Mouse (Mus musculus): ENCODE data around the gene Mttp.

Mttp gene

GRCm38 (mm10) chr3:138134528-138134927 lies 10.2 kb downstream of the Mttp start:
- DNase-seq (ENCODE audit: low spot score in 2 of 2), result no peak

- no peak for DNase-seq (ENCODE audit: low spot score in 2 of 2)
These were observed 10.9 kb downstream of the Mttp start for GRCm38 (mm10) chr3:138133916-138134315.

GRCm38 (mm10) chr3:138133463-138133862 lies 11.3 kb downstream of the Mttp start:
- DNase-seq (ENCODE audit: low spot score in 2 of 2), result no peak

GRCm38 (mm10) chr3:138131168-138131567 lies 13.6 kb downstream of the Mttp start:
- no peak for DNase-seq (ENCODE audit: low spot score in 2 of 2)

- no peak for DNase-seq (ENCODE audit: low spot score in 2 of 2)
These were observed 14.1 kb downstream of the Mttp start for GRCm38 (mm10) chr3:138130692-138131091.

GRCm38 (mm10) chr3:138129110-138129509 lies 15.7 kb downstream of the Mttp start:
- no peak for DNase-seq (ENCODE audit: low spot score in 2 of 2)

- no peak for DNase-seq (ENCODE audit: low spot score in 2 of 2)
These were observed 20.9 kb downstream of the Mttp start for GRCm38 (mm10) chr3:138123842-138124241.

- no peak for DNase-seq (ENCODE audit: low spot score in 2 of 2)
These were observed 23.3 kb downstream of the Mttp start for GRCm38 (mm10) chr3:138121461-138121860.

- no peak for DNase-seq (ENCODE audit: low spot score in 2 of 2)
These were observed 25.2 kb downstream of the Mttp start for GRCm38 (mm10) chr3:138119444-138120105.

GRCm38 (mm10) chr3:138118831-138119230 lies 25.9 kb downstream of the Mttp start:
- no peak for DNase-seq (ENCODE audit: low spot score in 2 of 2)

- no peak for DNase-seq (ENCODE audit: low spot score in 2 of 2)
These were observed 26.4 kb downstream of the Mttp start for GRCm38 (mm10) chr3:138118392-138118791.

GRCm38 (mm10) chr3:138116871-138117270 lies 27.9 kb downstream of the Mttp start:
- DNase-seq (ENCODE audit: low spot score in 2 of 2), result no peak

- no peak for DNase-seq (ENCODE audit: low spot score in 2 of 2)
These were observed 30.7 kb downstream of the Mttp start for GRCm38 (mm10) chr3:138114106-138114505.

GRCm38 (mm10) chr3:138110910-138111782 lies 33.6 kb downstream of the Mttp start:
- DNase-seq (ENCODE audit: low spot score in 2 of 2), result no peak

- no peak for DNase-seq (ENCODE audit: low spot score in 2 of 2)
These were observed 37.9 kb downstream of the Mttp start for GRCm38 (mm10) chr3:138106887-138107286.

GRCm38 (mm10) chr3:138105056-138105455 lies 39.7 kb downstream of the Mttp start:
- no peak for DNase-seq (ENCODE audit: low spot score in 2 of 2)

- no peak for DNase-seq (ENCODE audit: low spot score in 2 of 2)
These were observed 41.1 kb downstream of the Mttp start for GRCm38 (mm10) chr3:138103690-138104089.

GRCm38 (mm10) chr3:138101936-138102335 lies 42.8 kb downstream of the Mttp start:
- DNase-seq (ENCODE audit: low spot score in 2 of 2), result no peak

GRCm38 (mm10) chr3:138097718-138098117 lies 47.0 kb downstream of the Mttp start:
- DNase-seq (ENCODE audit: low spot score in 2 of 2), result no peak

GRCm38 (mm10) chr3:138096263-138097028 lies 48.3 kb downstream of the Mttp start:
- no peak for DNase-seq (ENCODE audit: low spot score in 2 of 2)

- no peak for DNase-seq (ENCODE audit: low spot score in 2 of 2)
These were observed 49.0 kb downstream of the Mttp start for GRCm38 (mm10) chr3:138095718-138096117.

GRCm38 (mm10) chr3:138095301-138095700 lies 49.5 kb downstream of the Mttp start:
- no peak for DNase-seq (ENCODE audit: low spot score in 2 of 2)
